Mouse (Mus musculus): ENCODE measurements around the gene Sec14l3. TPM values are rescaled to one million over a fixed set of nuclear protein-coding genes. Genes with fewer than 3 reads are reported as not detected.
"Not testable (repeated sequence)": the region's sequence is repeated elsewhere in the genome, so short reads cannot be mapped to it uniquely, and the experiment has no call there.

Sec14l3 gene
- polyA plus RNA-seq, 1 experiment = 735 TPM

DNA sequence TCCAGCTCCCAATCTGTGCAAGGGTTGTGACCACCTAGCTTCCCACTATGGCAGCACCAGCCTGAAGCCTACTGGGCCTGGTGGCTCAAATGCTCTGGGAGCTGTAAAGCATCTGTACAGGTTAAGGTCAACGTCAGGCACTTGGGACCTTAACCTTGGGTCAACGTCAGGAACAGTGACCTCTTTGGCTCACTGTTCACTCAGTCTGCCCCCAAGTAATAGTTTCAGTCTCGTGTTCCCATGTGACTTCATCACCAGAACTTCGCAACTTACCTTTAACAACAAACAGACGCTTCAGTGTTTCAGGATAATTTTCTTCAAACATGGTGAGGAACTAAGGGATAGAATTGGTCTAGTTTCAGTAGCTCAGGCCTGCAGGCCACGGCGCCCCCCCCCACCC is 44.0 kb downstream of the Sec14l3 start:
- no peak for DNase-seq
- 80% methylated on average over 7 of the region's 7 CpGs for WGBS
- H3K4me1 ChIP-seq (ENCODE audit: control insufficient read depth, insufficient read depth, low read length) = no peaks in the 10 kb centered on the region
- TF ChIP-seq CTCF (IDR thresholded peaks at IDR 0.05; ENCODE audit: insufficient read depth, low read length) (no peak), POLR2A (IDR thresholded peaks at IDR 0.05; ENCODE audit: borderline replicate concordance, extremely low read depth, low read depth, low read length) (no peak)
- no peak overlapping the region for H3K4me3 ChIP-seq (replicated peaks; ENCODE audit: extremely low read depth, low read depth, low read length)

DNA sequence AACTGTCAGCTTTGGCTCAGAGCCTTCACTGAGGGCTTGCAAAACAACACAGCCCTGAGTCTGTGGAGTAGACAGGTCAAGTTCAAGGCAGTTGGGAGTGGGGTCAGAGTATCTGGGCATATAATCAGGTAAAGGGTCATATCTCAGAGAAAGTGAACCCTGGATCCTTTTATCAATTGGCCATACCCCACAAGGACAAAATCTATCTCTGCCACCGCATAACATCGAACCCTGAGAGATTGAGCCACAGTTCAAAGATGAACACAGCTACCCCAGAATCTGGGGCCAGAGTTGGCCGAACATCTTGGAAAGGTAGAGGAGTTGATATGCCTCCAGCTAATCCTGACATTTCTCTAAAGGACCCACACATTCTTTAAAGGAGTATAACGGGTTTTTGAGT is 47.4 kb downstream of the Sec14l3 start:
- Histone ChIP-seq H3K4me3 (replicated peaks; ENCODE audit: extremely low read depth, low read depth, low read length) (no peak overlapping the region), H3K4me1 (ENCODE audit: control insufficient read depth, insufficient read depth, low read length) (no peaks in the 10 kb centered on the region)
- TF ChIP-seq CTCF (IDR thresholded peaks at IDR 0.05; ENCODE audit: insufficient read depth, low read length) (no peak), POLR2A (IDR thresholded peaks at IDR 0.05; ENCODE audit: borderline replicate concordance, extremely low read depth, low read depth, low read length) (no peak)
- DNase-seq = no peak
- 95% methylated on average over 4 of the region's 4 CpGs for WGBS

DNA sequence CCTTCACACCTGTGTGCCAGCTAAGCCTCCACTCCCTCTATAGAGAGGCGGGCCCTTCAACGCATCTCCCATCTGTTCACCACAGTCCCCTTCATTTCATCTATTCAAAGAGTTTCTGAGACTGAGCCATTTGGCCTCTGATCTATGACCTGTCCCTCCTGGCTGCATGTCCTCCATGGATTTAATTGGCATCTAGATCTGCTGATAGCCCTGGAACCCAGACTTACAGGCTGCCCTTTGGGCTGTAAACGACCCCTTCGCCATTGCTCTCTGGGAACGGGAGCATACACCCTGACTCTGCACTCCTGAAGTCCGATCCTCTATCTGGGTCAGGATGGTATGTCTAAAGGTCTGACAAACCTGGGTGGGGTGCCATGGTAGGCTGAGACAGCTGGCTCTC is 48.2 kb downstream of the Sec14l3 start:
- H3K4me3 ChIP-seq (replicated peaks; ENCODE audit: extremely low read depth, low read depth, low read length) = no peak overlapping the region
- H3K4me1 ChIP-seq (ENCODE audit: control insufficient read depth, insufficient read depth, low read length) = no peaks in the 10 kb centered on the region
- 88% methylated on average over 6 of the region's 6 CpGs for WGBS
- no peak for DNase-seq
- TF ChIP-seq POLR2A (IDR thresholded peaks at IDR 0.05; ENCODE audit: borderline replicate concordance, extremely low read depth, low read depth, low read length) (no peak), CTCF (IDR thresholded peaks at IDR 0.05; ENCODE audit: insufficient read depth, low read length) (no peak)

DNA sequence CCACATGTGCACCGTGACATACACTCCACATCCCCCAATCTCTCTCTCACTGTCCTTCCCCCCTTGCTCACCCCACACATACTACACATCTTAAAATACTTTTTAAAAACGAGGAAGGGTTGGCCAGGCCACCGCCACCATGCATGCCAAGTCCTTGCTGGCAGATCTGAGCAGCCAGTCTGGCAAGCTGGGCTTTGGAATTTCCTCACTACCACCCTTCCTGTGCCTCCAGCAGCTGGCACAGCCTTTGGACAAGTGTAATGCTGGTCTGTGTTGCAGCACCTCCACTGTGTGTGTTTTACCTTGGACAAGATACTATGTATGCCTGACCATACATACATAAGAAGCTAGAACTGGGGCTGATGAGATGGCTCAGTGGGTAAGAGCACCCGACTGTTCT is 48.9 kb downstream of the Sec14l3 start:
- no peak for DNase-seq
- Histone ChIP-seq H3K4me1 (ENCODE audit: control insufficient read depth, insufficient read depth, low read length) (no peaks in the 10 kb centered on the region), H3K4me3 (replicated peaks; ENCODE audit: extremely low read depth, low read depth, low read length) (no peak overlapping the region)
- 59% methylated on average over 4 of the region's 4 CpGs for WGBS
- no peak for TF ChIP-seq POLR2A (IDR thresholded peaks at IDR 0.05; ENCODE audit: borderline replicate concordance, extremely low read depth, low read depth, low read length)
- TF ChIP-seq CTCF (IDR thresholded peaks at IDR 0.05; ENCODE audit: insufficient read depth, low read length) = no peak

DNA sequence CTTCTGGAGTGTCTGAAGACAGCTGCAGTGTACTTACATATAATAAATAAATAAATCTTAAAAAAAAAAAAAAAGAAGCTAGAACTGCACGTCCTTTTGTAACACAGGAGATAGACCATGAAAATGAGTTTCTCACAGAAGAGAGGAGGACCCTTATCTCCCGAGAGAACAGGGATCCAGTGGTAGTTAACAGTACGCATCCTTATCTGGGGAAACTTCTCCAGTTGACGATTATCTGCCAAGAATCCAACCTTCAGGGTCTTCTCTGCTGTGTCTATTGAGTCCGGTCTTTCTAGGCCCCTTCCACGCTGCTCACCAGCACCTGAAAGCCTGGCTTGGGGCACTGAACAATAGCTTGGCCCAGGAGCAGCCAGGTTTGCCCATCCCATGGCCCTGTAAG is 49.3 kb downstream of the Sec14l3 start:
- Histone ChIP-seq H3K4me3 (replicated peaks; ENCODE audit: extremely low read depth, low read depth, low read length) (no peak overlapping the region), H3K4me1 (ENCODE audit: control insufficient read depth, insufficient read depth, low read length) (no peaks in the 10 kb centered on the region)
- no peak for DNase-seq
- TF ChIP-seq CTCF (IDR thresholded peaks at IDR 0.05; ENCODE audit: insufficient read depth, low read length) (no peak), POLR2A (IDR thresholded peaks at IDR 0.05; ENCODE audit: borderline replicate concordance, extremely low read depth, low read depth, low read length) (no peak)
- WGBS = 83% methylated on average over 6 of the region's 6 CpGs

DNA sequence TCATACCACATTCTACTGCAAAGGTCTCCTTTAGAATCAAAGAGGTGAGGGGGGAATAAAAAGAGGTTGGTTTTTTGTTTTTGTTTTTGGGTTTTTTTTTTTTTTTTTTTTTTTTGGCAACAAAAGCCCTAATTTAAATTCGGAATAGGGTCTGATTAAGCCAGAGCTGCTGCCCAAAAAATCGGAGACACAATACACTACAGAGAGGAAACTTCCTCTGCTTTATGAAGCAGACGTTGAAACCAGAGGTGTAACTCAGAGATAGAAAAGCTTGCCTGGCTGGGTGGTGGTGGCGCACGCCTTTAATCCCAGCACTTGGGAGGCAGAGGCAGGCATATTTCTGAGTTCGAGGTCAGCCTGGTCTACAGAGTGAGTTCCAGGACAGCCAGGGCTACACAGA is 49.9 kb downstream of the Sec14l3 start:
- not testable (repeated sequence) for DNase-seq; H3K4me1 ChIP-seq (ENCODE audit: control insufficient read depth, insufficient read depth, low read length); H3K4me3 ChIP-seq (replicated peaks; ENCODE audit: extremely low read depth, low read depth, low read length)
- WGBS = 90% methylated on average over 6 of the region's 6 CpGs

DNA sequence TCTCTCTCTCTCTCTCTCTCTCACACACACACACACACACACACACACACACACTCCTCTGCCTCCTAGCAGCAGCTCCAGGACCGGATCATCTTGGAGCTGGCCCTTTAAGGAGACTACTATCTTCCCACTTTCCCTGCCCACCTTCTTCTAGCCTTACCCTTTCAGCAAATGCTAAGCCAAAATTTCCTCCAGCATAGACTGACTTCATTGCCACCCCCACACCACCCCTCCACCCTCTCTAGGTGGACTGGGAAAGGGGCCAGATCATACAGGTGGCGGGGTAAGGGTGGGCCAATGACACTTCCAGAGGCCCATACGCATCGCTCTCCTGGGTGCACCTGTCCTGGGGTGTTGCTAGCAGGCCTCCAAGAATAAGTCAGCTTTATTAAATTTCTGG is 50.8 kb downstream of the Sec14l3 start:
- TF ChIP-seq POLR2A (IDR thresholded peaks at IDR 0.05; ENCODE audit: borderline replicate concordance, extremely low read depth, low read depth, low read length) (no peak), CTCF (IDR thresholded peaks at IDR 0.05; ENCODE audit: insufficient read depth, low read length) (no peak)
- WGBS = 80% methylated on average over 4 of the region's 4 CpGs
- Histone ChIP-seq H3K4me1 (ENCODE audit: control insufficient read depth, insufficient read depth, low read length) (no peaks in the 10 kb centered on the region), H3K4me3 (replicated peaks; ENCODE audit: extremely low read depth, low read depth, low read length) (no peak overlapping the region)
- DNase-seq = no peak

DNA sequence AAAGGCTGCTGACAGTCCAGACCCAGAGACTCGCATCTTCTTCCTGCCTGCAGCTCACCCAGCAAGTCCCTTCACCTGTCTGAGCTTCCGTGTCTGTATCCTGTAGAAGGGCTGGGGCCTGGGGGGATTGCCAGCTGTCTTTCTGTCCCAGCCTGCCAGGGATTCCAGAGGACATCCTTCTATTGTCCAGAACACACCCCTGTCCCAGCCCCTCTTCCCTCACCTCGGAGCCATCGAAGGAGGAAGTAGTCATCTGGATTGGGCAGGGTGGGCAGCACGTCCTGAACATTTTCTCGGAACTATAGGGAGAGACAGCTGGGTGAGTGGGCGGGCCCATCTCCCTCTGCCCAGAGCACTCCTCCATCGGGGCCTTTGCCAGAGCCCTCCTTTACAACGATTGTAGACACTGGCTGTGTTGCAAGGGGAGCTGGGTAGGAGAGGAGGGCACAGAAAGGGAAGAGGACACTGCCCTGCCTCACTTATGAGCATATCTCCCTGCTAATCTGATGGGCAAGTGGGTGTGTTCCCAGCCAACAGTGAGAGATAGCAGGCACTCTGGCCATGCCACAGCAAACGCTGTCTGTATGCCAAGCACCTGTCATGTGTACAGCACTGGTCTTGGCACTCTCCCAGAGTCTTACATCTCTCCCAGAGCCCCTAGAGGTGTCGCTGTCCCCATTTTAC is 52.0 kb downstream of the Sec14l3 start:
- no peaks in the 10 kb centered on the region for H3K4me1 ChIP-seq (ENCODE audit: control insufficient read depth, insufficient read depth, low read length)
- H3K4me3 ChIP-seq (replicated peaks; ENCODE audit: extremely low read depth, low read depth, low read length) = no peak overlapping the region
- no peak for DNase-seq
- TF ChIP-seq POLR2A (IDR thresholded peaks at IDR 0.05; ENCODE audit: borderline replicate concordance, extremely low read depth, low read depth, low read length) (no peak), CTCF (IDR thresholded peaks at IDR 0.05; ENCODE audit: insufficient read depth, low read length) (no peak)
- WGBS = 33% methylated on average over 11 of the region's 11 CpGs

DNA sequence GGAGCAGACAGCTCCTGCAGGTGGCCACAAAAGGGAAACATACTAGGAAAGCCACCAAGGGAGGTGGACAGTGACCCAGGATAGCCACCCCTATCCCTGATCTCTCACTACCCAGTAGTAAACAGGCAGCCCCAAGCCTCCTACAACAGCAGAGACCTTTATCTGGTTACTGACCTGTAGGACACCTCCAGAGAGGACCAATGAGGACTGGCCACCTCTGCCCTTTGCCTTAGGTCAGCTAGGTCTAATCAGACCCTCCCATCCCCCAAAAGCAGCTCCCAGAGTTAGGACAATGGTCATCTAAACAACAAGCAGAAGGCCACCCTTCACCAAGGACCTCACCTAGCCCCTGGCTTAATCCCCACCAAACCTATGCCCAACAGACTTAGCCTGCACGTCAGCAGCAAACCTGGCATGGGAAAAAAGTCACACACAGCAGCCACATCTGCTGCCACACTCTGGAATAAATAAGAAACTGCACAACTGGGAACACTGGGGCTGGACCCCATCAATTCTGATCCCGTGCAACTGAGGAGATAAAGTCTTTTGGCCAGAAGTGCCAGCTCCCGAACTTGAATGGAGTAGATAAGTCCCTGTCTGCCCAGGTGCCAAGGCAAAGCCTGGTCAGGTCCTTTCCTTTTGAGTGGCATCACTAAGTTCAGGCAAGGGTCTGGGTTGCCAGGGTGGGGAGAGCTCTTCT is 52.9 kb downstream of the Sec14l3 start:
- no peaks in the 10 kb centered on the region for H3K4me1 ChIP-seq (ENCODE audit: control insufficient read depth, insufficient read depth, low read length)
- TF ChIP-seq CTCF (IDR thresholded peaks at IDR 0.05; ENCODE audit: insufficient read depth, low read length) = no peak
- TF ChIP-seq POLR2A (IDR thresholded peaks at IDR 0.05; ENCODE audit: borderline replicate concordance, extremely low read depth, low read depth, low read length) = no peak
- 18% methylated on average over 3 of the region's 3 CpGs for WGBS
- H3K4me3 ChIP-seq (replicated peaks; ENCODE audit: extremely low read depth, low read depth, low read length) = peak overlapping the region; percentile 3
- no peak for DNase-seq

Data from lung, adult 2 months (tissue).